Mouse (Mus musculus) kidney, postnatal 0 days (tissue): Measurements from ENCODE around the gene Pik3r6. TPM values are rescaled to one million over a fixed set of nuclear protein-coding genes. Genes with fewer than 3 reads are reported as not detected.

Source experiments
- ATAC-seq: fragments of 200-750 bp; cut with Nextera tagmentation; replicated peaks from 2 replicates; pipeline ENCODE4 v1.8.0; 2017; ENCODE audit warnings: low read depth, moderate number of reproducible peaks, moderate TSS enrichment, moderate library complexity; ENCODE audit not compliant: low FRiP score
- DNase-seq: peaks from one replicate; pipeline ENCODE4 v3.0.0-alpha.2; 2016; ENCODE audit warnings: low spot score
- H3K27ac ChIP-seq: fragments of 300-500 bp; sonication (generic); 2 replicates; pipeline ENCODE4 v1.5.1; 2014; ENCODE audit warnings: mild to moderate bottlenecking
- H3K27me3 ChIP-seq: fragments of 300-500 bp; sonication (generic); 2 replicates; pipeline ENCODE4 v1.6.1; 2014; ENCODE audit warnings: low read length, mixed read lengths; ENCODE audit not compliant: insufficient read depth
- H3K36me3 ChIP-seq: fragments of 300-500 bp; sonication (generic); 2 replicates; pipeline ENCODE4 v1.6.1; 2014; ENCODE audit warnings: low read length, mixed read lengths; ENCODE audit not compliant: insufficient read depth
- H3K4me1 ChIP-seq: fragments of 300-500 bp; sonication (generic); replicated peaks from 2 replicates; pipeline ENCODE4 v1.6.1; 2014; ENCODE audit warnings: antibody characterized with exemption, low read length, mixed read lengths; ENCODE audit not compliant: insufficient read depth
- H3K4me2 ChIP-seq: fragments of 300-500 bp; sonication (generic); 2 replicates; pipeline ENCODE4 v1.6.1; 2014; ENCODE audit warnings: mild to moderate bottlenecking, low read length, moderate library complexity, mixed read lengths
- H3K4me3 ChIP-seq: fragments of 300-500 bp; sonication (generic); replicated peaks from 2 replicates; pipeline ENCODE4 v1.5.1; 2014; ENCODE audit warnings: low read depth, low read length
- H3K9ac ChIP-seq: fragments of 300-500 bp; sonication (generic); 2 replicates; pipeline ENCODE4 v1.6.1; 2014; ENCODE audit warnings: low read depth, low read length
- H3K9me3 ChIP-seq: fragments of 300-500 bp; sonication (generic); replicated peaks from 2 replicates; pipeline ENCODE4 v1.6.1; 2016; ENCODE audit warnings: low read length, inconsistent platforms, mixed read lengths
- CTCF ChIP-seq: IDR thresholded peaks from 2 replicates; pipeline ENCODE4 v1.5.1; 2016; ENCODE audit warnings: antibody characterized with exemption, low read depth, mild to moderate bottlenecking, moderate library complexity
- WGBS: fragments of 180-500 bp; shearing (Covaris S2); extraction: QIAGEN DNeasy Blood & Tissue Kit; methylation state at CpG from one replicate; pipeline ENCODE4 v1.1.7; 2014; 5-methylcytosine and 5-hydroxymethylcytosine counted together
- polyA plus RNA-seq: library from polyadenylated mRNA; unstranded; fragments of >200 nt; fragmentation: Nextera tagmentation; extraction: Ambion mirVana; gene quantifications from 2 replicates; pipeline ENCODE4 v1.2.1, GENCODE M21; 2015

The Pik3r6 gene
- 3.9 and 4.2 TPM in 2 replicates for polyA plus RNA-seq

DNA sequence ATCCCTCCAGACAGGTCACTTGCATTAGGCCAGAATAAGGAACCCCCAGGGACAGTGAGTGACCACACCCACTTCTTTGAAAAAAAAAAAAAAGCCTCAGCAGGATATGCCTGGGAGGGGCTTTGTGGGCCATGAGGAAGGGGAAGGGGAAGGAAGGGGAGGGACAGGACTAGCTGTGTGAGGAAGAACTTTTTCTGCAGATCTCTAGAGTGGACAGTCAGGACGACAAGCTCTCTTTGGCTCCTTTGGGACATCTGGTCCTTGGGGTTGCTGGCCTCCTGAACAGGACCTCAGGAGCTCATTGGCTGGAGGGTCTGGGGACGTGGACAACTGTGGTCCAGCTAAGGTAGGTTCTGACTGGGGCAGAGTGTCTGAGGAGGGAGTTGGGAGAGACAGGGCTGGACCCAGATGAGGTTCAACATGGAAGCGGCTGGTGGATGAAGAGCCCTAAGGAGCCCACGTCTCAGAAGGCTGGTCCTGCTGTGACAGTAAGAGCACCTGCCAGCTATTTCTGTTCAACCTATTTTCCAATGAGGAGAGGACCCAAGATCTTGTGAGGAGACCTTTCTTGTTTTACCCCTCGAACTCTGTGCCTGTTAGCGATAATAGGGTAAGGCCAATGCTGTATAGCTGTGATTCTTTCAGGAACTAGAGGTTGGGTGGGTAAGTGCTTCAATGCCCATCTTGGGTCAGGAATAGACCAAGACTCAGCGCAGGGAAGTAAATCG is at the start of gene Pik3r6:
Pik3r6 (plus strand) TSS at position 118 of the 728 bp plus-strand sequence.
- Histone ChIP-seq H3K9ac (no peak within 1 kb of the TSS), H3K9me3 (no peaks in the 10 kb centered on the region), H3K4me2 (peak within 1 kb of the TSS; percentile 39), H3K36me3 (no peaks in the 10 kb centered on the region), H3K4me3 (peak within 1 kb of the TSS; percentile 14; the same call in 1 of the 2 replicates), H3K27ac (no peak within 1 kb of the TSS), H3K27me3 (no peaks in the 10 kb centered on the region), H3K4me1 (no peaks in the 10 kb centered on the region)
- ATAC-seq (no peak), DNase-seq (peak; percentile 47)
- 79% methylated on average over 8 of the region's 8 CpGs for WGBS
- TF ChIP-seq CTCF: no peak

GRCm38 (mm10) chr11:68453301-68453700 is 49.5 kb upstream of the Pik3r6 start:
- Histone ChIP-seq H3K4me1 (peaks cover 4% of the 10 kb centered on the region; the same call in 1 of the 2 replicates), H3K9me3 (no peaks in the 10 kb centered on the region), H3K27ac (no peak overlapping the region), H3K9ac (no peak overlapping the region), H3K4me2 (no peak overlapping the region), H3K27me3 (no peaks in the 10 kb centered on the region), H3K4me3 (no peak overlapping the region), H3K36me3 (no peaks in the 10 kb centered on the region)
- ATAC-seq (no peak), DNase-seq (no peak)
- 70% methylated on average over 6 of the region's 6 CpGs for WGBS
- TF ChIP-seq CTCF: no peak

- Histone ChIP-seq H3K4me2 (no peak overlapping the region), H3K9ac (no peak overlapping the region), H3K9me3 (no peaks in the 10 kb centered on the region), H3K27ac (no peak overlapping the region), H3K4me3 (no peak overlapping the region), H3K27me3 (no peaks in the 10 kb centered on the region), H3K36me3 (no peaks in the 10 kb centered on the region), H3K4me1 (no peaks in the 10 kb centered on the region)
- 76% methylated on average over 8 of the region's 8 CpGs for WGBS
- DNase-seq: no peak
- no peak for TF ChIP-seq CTCF
- ATAC-seq: no peak
Observed at GRCm38 (mm10) chr11:68458086-68458485, 44.7 kb upstream of the Pik3r6 start.

- ATAC-seq: no peak
- H3K9me3 ChIP-seq: no peaks in the 10 kb centered on the region
Observed at GRCm38 (mm10) chr11:68459021-68459420, 43.8 kb upstream of the Pik3r6 start.

DNA sequence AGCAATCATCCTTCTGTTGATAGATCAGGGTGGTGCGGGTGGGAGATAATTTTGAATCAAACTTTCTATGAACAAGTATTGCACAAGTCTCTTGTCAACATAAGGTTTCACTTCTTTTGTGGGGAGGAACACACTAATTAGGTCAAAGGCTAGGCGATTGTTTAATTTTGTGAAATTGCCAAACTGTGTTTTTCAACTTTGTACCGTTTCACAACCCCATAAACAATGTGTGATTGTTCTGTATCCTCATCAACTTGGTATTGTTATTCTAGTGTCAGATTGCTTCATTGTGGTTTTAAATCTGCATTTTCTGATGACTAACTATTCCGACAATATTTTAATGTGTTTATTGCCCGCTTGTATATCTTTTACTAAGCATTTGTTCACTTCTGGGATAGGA is 43.3 kb upstream of the Pik3r6 start:
- Histone ChIP-seq H3K27me3 (no peaks in the 10 kb centered on the region), H3K9me3 (no peaks in the 10 kb centered on the region), H3K4me2 (no peak overlapping the region), H3K27ac (no peak overlapping the region), H3K4me1 (no peaks in the 10 kb centered on the region), H3K9ac (no peak overlapping the region), H3K36me3 (no peaks in the 10 kb centered on the region), H3K4me3 (no peak overlapping the region)
- no peak for TF ChIP-seq CTCF
- DNase-seq (no peak), ATAC-seq (no peak)
- WGBS: 74% methylated on average over 5 of the region's 5 CpGs

More at GRCm38 (mm10) chr11:68459021-68459420, 43.8 kb upstream of the Pik3r6 start:
- Histone ChIP-seq H3K27me3 (no peaks in the 10 kb centered on the region), H3K27ac (no peak overlapping the region), H3K4me3 (no peak overlapping the region), H3K36me3 (no peaks in the 10 kb centered on the region), H3K4me1 (no peaks in the 10 kb centered on the region), H3K9ac (no peak overlapping the region), H3K4me2 (no peak overlapping the region)
- no peak for DNase-seq
- 70% methylated on average over 5 of the region's 5 CpGs for WGBS
- TF ChIP-seq CTCF: no peak

DNA sequence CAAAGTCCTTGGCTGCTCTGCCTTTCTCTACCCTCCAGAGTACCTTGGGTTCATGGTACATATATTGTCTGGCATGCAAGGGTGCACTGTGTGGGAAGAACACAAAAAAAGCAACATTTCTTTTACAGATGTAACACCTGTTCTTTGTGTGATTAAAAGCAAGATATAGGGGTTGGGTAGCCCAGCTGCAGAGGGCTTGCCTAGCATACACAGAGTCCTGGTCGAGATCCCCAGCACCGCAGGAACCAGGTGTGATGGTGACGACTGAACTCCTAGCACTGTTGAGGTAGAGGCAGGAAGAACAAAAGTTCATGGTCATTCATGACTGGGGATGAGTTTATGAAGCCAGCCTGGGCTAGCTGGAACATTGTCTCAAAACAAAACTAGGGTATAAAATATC is 40.1 kb upstream of the Pik3r6 start:
- ATAC-seq (no peak), DNase-seq (no peak)
- TF ChIP-seq CTCF: no peak
- no peak overlapping the region for H3K9ac ChIP-seq
- no peaks in the 10 kb centered on the region for H3K36me3 ChIP-seq
- H3K27ac ChIP-seq: no peak overlapping the region
- H3K4me3 ChIP-seq: no peak overlapping the region
- no peak overlapping the region for H3K4me2 ChIP-seq
- WGBS: 78% methylated on average over 3 of the region's 3 CpGs
- H3K4me1 ChIP-seq: no peaks in the 10 kb centered on the region
- H3K9me3 ChIP-seq: no peaks in the 10 kb centered on the region
- H3K27me3 ChIP-seq: no peaks in the 10 kb centered on the region
